Mouse (Mus musculus) thymus, postnatal 10 days (tissue): ENCODE results near the gene Swt1.
A peak's percentile ranks its signal among the peaks of the same experiment; 100 is the strongest.
"Not testable (repeated sequence)": the region's sequence is repeated elsewhere in the genome, so short reads cannot be mapped to it uniquely, and the experiment has no call there.

Source experiments
- DNase-seq, 2 experiments: peaks; one replicate each; pipeline ENCODE4 v3.0.0; 2021; ENCODE audit warnings: low spot score in 2 of 2

Gene Swt1

DNA sequence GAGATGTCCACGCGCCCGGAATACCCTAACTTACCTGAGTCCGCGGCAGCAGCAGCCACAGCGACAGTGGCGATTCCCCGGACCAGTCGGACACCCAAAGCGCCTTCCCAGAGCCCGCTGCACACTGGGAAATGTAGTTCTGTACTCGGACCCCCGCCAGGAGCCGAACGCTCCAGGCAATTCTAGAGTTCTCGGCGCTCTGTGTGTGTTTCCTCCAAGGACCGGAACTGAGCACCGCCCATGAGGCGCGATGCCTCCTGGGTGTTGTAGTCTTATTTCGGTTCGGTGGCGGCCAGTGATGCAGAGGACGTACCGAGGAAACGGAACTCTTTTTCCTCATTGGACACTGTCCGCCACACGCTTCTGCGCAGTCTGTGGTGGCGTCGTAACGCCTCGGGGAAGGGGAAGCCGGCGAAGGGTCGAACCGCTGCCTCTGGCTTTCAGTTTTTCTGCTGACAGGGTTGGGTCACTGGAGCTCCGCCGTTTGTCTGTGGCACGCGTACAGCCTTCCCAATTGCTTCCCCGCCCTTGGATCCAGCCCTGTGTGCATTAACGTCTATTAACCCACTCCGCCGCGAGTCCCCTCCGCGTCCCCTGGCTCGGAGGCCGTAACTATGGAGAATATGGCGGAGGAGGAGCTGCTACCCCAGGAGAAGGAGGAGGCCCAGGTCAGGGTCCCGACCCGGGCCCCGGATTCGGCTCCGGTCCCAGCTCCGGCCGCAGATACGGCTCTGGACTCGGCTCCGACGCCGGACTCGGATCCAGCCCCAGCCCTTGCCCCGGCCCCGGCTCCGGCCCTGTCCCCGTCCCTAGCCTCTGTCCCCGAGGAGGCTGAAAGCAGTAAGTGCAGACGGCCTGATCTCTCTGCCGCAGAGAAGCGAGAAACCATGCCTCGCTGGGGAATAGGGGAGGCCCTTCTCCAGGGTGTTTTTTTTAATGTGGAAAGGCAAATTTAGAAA lies at the start of gene Swt1, which contains the start of gene Trmt1l:
Gene Swt1 (minus strand): TSS at position 193 of the 959 bp plus-strand sequence.
Gene Trmt1l (plus strand): TSS at position 280 of the 959 bp plus-strand sequence.
- peak; percentile 87 to 90 for DNase-seq

DNA sequence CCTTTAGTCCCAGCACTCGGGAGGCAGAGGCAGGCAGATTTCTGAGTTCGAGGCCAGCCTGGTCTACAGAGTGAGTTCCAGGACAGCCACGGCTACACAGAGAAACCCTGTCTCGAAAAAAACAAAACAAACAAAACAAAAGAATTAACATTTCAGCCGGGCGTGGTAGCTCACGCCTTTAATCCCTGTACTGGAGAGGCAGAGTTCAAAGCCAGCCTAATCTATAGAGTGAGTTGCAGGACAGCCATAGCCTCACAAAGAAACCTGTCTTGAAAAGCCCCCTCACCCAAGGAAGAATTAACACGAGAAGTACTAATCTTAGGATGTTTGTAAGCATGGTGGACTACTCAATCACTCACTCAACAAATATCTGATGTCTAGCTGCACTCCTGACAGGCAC lies 44.1 kb upstream of the Swt1 start:
- DNase-seq, result not testable (repeated sequence)

DNA sequence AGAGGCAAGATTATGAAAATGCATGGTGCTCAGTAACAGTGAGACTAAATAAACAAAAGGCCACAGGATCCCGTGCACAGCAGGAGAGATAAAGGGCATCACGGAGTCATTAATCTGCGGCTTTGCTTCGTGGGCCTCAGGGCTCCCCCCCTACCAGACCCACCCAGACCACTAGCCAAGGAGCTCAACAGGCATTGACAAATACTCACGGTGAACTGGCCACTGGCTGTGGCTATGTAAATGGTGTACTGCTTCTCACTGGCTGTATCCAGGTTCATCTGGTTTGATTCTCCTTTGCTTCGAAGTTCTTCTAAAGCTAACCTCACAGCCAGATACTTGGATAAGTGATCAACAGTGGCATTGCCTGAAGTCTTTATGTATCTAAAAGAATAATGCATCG lies 43.2 kb upstream of the Swt1 start:
- DNase-seq, result no peak

DNA sequence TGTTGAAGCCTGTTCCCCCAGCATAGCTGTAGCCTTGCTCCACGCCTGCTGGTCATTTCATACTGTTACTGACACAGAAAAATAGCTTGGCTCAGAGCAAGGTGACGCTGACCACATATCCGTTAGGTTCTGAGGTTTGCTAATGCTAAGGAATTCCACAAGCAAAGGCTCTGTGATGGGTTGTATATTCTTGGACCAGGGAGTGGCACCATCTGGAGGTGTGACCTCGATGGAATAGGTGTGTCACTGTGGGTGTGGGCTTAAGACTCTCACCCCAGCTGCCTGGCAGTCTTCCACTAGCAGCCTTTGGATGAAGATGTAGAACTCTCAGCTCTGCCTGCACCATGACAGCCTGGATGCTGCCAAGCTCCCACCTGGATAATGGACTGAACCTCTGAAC lies 38.3 kb upstream of the Swt1 start:
- DNase-seq, result no peak

DNA sequence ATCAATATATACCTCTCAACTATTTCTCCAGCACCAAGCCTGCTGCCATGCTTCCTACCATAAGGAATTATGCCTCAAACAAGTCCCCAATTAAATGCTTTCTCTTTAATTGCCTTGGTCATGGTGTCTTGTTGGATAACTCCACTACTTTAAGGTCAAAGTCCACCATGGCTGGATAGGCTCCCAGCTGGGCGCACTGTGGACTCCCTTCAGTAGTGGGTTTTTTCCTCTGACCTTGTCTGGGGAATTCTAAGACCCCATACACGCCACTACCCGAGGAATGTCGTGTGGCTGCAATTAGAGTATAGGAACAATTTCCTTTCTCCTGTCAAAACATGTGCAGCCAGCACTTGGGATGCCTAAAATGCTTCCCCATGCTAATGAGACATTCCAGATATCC lies 36.7 kb upstream of the Swt1 start:
- no peak for DNase-seq

DNA sequence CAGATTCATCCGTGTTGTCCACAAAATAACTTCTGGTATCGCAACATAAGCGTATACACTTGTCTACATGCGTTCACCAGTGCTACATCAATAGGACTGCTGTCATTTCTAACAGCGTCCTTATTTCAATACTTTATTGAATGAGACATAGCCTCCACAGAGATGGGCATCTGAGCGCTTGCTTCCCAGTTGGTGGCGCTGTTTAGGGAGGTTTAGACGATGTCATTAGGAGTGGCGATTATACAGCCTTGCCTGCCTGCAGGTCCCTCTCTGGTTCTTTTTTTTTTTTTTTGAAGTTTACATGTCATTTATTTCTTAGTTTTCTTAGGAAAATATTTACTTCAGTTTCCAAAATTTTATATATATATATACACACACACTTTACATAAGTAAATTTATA lies 33.0 kb upstream of the Swt1 start:
- DNase-seq, result no peak

DNA sequence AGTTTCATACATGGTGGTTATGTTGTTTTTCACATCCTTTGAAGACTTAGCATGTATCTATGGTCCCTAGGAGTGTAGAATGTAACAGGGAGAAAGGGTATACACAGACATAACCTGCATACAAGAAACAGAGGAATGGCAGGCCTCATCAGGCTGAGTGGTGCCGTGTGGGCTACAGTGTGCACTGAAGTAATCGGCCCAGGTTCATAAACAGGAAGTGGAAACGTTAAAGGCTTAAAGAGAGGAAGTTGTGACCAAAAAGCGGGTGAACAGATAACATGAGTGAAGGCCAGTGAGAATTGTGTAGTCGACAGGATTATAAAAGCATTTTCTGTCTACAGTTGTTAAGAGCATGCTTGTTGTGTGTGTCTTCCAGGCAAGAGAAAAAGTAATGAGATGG lies 28.8 kb upstream of the Swt1 start:
- DNase-seq, result no peak

DNA sequence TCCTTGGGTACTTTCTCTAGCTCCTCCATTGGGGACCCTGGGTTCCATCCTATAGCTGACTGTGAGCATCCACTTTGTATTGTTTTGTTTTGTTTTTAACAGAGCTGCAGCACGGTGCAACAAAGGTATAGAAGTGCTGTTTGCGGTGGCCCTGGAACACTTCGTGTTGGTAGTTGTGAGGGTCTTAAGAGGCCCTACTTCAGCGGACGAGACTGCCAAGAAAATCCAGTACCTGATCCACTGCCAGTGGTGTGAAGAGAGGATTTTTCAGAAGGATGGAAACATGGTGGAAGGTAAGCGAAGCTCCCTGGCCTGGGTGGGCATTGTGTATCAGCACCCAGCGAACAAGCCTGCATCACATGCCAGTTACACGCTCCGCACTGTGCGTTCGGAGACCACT lies 23.7 kb upstream of the Swt1 start:
- no peak for DNase-seq

DNA sequence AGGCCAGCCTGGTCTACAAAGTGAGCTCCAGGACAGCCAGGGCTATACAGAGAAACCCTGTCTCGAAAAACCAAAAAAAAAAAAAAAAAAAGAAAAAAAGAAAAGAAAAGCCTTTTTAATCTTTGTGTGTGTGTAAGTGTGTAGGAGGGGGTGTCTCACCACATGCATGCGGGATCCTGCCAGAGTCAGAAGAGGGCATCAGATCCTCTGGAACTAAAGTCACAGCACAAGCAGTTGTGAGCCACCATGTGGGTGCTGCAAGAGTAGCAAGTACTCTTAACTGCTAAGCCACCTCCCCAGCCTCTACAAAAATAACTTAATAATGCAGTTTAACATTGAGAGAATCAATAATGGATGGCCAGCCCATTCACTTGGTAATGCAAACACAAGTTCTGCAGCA lies 22.6 kb upstream of the Swt1 start:
- no peak for DNase-seq

DNA sequence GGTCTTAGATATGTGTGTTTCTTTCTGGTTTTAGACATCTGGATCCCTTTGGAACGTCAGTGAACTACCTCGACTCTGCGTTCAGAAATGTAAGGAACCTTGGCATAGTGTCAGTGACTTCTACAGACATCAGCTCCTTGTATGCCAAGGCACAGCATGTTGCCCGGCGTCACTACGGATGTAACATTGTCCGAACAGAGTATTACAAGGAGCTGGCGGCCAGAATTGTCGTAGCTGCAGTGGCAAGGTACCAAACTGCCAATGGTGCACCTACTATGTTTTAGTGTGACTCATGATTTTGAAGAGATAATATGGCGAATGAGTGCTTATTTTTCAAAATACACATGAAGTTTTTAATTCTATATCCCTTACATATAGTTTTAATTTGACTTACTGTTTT lies 21.6 kb upstream of the Swt1 start:
- DNase-seq, result no peak

DNA sequence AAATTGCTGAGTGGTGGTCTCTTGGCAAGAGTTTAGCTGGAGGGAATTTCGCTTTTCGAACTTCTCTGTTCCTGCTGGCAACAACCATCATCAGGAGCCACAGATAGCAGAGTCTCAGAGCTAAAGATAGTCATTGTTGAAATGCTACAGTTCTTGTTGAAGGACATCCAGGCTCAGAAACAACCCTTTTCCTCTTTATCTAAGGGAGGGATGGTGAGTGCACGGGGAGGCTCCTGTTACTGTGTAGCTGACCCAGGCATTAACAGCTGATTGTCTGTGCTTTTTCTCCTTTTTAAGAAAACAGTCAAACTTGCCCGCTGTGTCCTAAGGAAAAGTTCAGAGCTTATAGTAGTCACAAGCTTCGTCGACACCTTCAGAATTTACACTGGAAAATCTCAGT lies 7.2 kb upstream of the Swt1 start:
- no peak for DNase-seq

DNA sequence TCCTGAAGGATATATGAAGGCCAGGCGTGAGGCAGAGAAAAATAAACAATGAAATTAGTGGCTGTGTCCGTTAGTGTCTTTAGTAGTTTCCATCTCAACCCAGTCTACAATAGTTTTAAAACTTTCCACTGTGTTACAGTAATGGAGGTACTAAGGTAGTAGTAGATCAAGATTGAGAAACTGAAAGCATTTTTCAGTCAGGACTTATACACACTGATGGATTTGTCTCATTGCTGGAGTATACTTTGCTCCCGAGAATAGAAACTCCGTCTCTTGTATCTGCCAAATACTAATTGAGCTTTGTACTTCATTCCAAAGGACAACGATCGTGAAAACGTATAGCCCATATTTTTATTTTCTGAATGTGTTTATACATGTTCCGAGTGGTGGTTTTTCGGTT lies 1.1 kb upstream of the Swt1 start:
- DNase-seq, result no peak

DNA sequence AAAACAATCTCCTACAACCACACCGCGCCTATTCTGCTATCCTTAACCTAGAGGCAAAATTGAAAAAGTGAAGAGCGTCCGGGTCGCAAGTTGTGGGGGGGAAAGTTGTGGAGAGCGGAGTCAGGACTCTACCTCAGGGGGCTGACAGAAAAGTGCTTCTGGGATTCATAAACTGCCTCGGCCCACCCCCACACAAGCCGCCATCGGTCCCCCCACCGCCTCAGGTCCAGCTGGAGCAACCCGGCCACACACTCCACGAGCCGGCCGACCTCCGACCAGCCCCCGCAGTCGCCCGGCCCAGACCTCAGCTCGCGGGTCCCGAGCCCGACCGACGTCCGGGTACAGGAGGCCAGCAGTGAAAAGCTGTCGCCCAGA lies 380 bp downstream of the Swt1 start:
- DNase-seq, result no peak

DNA sequence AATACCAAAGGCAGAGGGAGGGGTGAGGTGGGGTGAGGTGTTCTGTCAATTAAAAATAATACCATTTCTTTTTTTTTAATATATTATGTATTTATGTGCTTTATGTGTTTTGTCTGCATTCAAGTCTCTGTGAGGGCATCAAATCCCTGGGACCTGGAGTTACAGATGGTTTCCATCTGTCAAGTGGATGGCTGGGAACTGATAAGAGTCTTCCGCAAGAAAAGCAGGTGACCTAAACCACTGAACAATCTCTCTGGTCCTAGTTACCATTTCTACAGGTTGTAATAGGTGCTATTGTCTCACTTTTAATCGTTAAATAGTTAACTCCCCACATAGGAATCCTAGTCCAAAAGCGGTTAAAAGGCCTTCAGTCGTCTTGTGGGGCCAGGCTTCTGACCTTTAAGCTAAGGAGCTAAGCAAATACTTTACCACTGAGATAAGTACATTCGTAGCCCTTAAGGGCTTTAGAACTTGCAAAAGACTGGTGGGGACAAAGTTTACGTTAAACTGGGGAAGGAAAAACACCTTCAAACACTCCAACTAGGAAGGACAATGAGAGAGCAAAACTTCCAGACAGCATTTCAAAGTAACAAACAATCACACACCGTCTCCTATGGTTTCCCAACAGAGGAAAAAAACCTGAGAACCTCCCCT lies 1.2 kb downstream of the Swt1 start:
- no peak for DNase-seq

DNA sequence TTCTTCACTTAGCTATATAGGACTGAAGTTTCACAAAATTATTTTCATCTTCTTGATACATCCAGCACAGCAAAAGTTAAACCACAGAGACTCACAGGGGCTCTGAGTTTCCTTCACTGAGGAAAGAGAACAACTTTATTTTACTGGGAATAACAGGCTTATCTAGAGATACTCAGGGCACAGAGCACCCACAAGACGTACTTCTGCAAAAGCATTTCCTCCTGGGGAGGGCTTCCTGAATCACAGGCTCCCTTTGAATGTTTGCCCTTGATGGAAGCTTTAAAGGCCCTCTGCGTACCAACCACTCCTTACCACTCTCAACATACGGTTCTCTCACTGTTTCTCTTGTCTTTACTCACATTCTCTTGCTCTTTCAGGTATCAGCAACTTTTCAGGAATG lies 6.1 kb downstream of the Swt1 start:
- no peak for DNase-seq

DNA sequence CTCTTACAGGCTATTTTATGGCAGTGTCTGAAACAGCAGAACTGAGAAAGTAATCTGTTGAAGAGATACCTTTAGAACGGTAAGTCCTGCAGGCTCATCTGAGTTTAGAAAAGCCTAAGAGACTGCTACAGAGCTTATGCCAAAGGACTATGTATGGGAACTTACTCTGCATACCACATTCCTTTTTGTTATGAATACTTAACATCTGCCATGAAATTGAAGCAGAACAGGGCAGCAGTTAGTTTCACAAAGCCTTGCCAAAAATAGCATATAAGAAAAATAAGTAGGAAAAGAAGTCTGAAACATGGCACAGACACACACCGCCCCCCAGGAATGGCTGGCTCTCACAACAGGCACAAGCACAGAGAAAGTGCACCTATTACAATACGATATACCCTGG lies 18.4 kb downstream of the Swt1 start:
- DNase-seq, result no peak

DNA sequence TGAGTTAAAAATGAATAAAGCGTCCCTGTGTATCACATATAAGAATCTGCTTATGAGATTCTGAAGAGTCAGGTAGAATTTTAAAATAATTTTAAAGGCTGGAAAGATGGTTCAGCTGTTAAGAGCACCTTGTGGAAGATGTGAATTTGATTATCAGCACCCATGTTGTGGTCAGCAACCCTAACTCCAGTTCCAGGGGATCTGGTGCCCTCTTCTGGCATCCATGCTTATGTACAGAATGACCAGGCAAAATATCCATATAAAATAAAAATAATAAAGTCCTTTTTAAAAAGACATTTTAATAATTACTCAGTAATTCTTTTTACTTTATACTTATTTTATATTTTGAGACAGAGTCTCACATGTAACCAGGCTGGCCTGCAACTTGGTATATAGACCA lies 38.2 kb downstream of the Swt1 start:
- DNase-seq, result no peak

DNA sequence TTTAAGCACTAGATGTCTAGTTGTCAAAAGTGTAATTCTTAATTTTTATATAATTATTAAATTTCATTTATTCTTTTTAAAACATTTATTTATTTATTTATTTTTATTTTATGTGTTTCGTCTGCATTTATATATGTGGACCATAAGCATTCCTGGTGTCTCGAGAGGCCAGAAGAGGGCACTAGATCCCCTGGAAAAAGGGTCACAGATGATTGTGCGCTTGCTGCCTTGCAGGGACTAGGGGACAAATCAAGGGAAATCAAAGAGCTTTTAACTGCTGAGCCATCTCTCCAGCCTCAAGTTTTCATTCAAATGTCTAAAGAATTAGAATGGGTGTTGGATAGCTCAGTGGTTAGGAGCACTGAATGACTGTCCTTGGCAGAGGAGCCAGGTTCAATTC lies 50.9 kb downstream of the Swt1 start:
- no peak for DNase-seq

DNA sequence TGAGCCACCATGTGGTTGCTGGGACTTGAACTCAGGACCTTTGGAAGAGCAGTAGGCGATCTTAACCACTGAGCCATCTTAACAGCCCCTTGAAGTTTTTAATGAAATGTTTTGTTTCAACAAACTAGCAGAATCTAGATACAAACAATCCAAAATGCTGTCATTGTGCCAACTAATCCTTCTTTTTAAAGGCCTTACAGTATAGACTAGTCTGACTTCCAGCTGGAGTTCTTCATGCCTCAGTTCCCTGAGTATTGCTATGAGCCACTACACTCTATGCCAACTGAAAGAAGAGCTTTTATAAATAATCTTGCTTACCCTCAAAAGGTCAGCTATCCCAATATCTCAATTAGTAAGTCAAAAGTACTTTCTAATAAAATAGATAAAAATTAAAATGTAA lies 55.4 kb downstream of the Swt1 start:
- DNase-seq, result no peak

DNA sequence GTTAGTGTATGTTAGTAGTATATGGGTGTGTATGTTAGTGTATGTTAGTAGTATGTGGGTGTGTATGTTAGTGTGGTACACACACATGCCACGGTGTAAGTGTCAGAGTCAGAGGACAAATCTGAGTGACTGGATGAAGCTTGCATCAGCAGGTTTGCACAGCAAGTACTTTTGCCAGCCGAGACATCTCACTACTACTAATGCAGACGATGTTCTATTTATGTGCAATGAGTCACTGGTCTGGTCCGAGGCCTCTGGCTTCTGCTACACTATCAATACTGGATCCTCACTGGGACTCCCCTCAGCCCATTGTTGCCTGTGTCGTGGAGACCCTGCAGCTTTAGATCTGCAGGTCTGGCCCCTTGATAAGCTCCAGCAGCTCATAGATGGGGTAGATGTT lies 56.7 kb downstream of the Swt1 start:
- no peak for DNase-seq

DNA sequence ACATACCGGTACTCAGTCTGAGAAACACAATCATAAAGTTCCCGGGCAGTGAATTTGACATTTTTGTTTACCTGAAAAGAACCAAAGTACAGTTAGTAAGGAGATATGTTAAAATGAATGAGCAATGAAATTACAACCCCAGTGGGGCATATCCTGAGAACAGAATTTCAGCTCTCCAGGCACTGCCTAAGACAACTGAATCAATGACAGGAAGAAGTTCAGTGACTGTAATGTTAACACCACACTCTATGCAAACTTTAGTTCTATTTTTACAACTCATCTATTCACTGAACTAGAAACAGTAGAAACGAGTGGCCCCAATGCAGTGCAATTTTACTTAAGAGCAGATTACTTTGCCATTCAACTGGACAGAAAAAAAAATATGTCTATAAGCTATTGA lies 57.7 kb downstream of the Swt1 start:
- no peak for DNase-seq

DNA sequence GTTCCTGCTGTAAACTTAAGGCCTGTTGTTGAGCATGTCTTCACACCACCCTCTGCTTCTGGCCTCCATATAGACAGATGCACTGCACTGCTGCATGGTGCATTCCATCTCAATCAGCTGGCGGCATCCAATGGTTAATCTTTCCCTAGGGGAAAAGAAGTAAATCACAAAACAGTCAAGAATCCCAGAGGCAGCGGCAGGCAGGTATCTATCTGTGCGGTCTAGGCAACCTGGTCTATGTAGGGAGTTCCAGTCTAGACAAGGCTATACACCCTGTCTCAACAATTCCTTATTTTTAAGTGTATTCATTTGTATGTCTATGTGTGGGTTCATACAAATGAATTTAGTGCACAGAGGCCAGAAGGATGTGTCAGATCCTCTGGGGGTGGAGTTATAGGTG lies 59.8 kb downstream of the Swt1 start:
- no peak for DNase-seq

DNA sequence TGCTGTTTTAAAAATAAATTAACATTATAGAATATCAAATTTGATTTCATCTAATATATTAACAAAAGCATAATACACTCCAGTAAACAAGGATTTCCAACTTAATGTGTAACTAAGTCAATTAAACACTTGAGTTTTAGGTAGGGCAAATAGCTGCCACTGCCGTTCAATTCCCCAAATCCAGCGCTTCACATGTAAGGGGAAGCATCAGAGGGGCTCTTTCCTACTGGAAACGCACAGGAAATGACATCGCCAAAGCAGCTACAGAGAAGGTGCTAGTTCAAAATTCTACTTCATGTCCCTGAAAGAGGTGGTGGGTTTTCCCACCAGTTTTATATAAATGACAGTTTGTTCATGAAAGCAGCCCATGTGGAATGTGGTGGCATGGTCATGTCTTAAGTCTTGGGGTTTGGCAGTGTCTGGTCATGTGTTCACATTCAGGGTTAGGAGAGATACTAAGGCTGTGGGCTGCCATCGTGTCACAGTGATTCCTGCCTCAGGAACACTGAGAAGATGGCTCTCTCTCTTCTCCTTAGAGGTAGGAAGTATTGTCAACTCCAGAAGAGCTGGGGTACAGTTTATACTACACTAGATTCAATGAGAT lies 60.4 kb downstream of the Swt1 start:
- DNase-seq, result no peak
